In the genomic region with DNA sequence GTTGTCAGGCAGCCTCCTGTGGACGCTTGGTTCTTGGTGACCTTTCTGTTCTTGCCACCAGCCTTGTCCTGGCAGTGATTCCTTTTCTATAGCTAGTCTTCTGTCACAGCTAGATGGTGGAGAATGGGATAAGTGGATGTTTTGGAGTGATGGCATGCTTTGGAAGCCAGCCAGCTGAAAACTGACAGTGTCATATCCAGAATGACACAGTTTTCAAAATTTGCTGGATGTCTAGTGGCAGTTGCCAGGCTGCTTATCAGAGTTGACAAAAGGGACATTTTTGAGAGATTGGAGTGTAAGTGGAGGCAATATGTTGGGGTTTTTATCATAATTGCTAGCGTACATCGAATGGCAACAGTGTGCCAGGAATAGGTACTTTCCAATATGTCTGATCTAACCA, we compare ENCODE assay signal across 17 mouse cellular contexts.
DNase-seq lines count a peak whose midpoint lies in the region; ATAC-seq and TF ChIP-seq lines count a peak whose summit lies in the region.
"Had no signal": no experiment of that assay in that cellular context is flagged by ENCODE, and none has a peak within 500 bp of the region (broad histone marks: within the 10 kb centered on the region; RNA-seq: fewer than 3 reads in every experiment).

No protein-coding gene starts in this region.

- DNase-seq in forebrain, embryonic 14.5 days (ENCODE audit: low spot score): peak; percentile 59
- peak; percentile 17 for DNase-seq in brain, adult 2 months (ENCODE audit: low read depth, low spot score)
- DNase-seq in brain, embryonic 14.5 days (ENCODE audit: low read depth): peak; percentile 60
- DNase-seq in adipocyte (ENCODE audit: low spot score): no peak
- DNase-seq: adrenal gland, adult 8-10 months; adrenal gland, postnatal 14 days; adrenal gland, postnatal 36 days; cerebellum, adult 11-12 months; cerebellum, adult 2 months; cerebellum, adult 9-10 months; cerebellum, postnatal 10 days; cerebellum, postnatal 25 days; forebrain, postnatal 0 days had no signal

- peak; percentile 12; the same call in 1 of the 2 replicates for ATAC-seq in forebrain, embryonic 14.5 days
- no peak for ATAC-seq in forebrain, embryonic 16.5 days
- ATAC-seq: forebrain, postnatal 0 days had no signal

- no peaks in the 10 kb centered on the region for H3K36me3 ChIP-seq in forebrain, embryonic 14.5 days (ENCODE audit: control insufficient read depth, insufficient read depth, low read length)
- H3K36me3 ChIP-seq in forebrain, embryonic 16.5 days (ENCODE audit: control insufficient read depth, insufficient read depth): no peaks in the 10 kb centered on the region
- H3K36me3 ChIP-seq: embryonic facial prominence, embryonic 10.5 days; embryonic facial prominence, embryonic 12.5 days; forebrain, embryonic 12.5 days had no signal

- no peak overlapping the region for H3K4me2 ChIP-seq in forebrain, embryonic 14.5 days (ENCODE audit: low read length)
- H3K4me2 ChIP-seq in forebrain, embryonic 16.5 days (ENCODE audit: low read length): no peak overlapping the region
- H3K4me2 ChIP-seq: embryonic facial prominence, embryonic 12.5 days; forebrain, embryonic 12.5 days had no signal

- no peaks in the 10 kb centered on the region for H3K27me3 ChIP-seq in forebrain, embryonic 14.5 days (replicated peaks; ENCODE audit: control insufficient read depth, insufficient read depth, low read length)
- no peaks in the 10 kb centered on the region for H3K27me3 ChIP-seq in forebrain, embryonic 16.5 days (replicated peaks; ENCODE audit: control insufficient read depth, insufficient read depth, low read length)
- H3K27me3 ChIP-seq: embryonic facial prominence, embryonic 12.5 days; forebrain, embryonic 12.5 days had no signal

- H3K9ac ChIP-seq in forebrain, embryonic 14.5 days (ENCODE audit: low read length): no peak overlapping the region
- no peak overlapping the region for H3K9ac ChIP-seq in forebrain, embryonic 16.5 days (replicated peaks; ENCODE audit: low read depth, low read length)
- H3K9ac ChIP-seq: embryonic facial prominence, embryonic 12.5 days; forebrain, embryonic 12.5 days; forebrain, postnatal 0 days had no signal

- no peaks in the 10 kb centered on the region for H3K9me3 ChIP-seq in forebrain, embryonic 14.5 days (replicated peaks; ENCODE audit: control insufficient read depth, low read length)
- H3K9me3 ChIP-seq in forebrain, embryonic 16.5 days (ENCODE audit: control insufficient read depth, low read length): no peaks in the 10 kb centered on the region
- H3K9me3 ChIP-seq: embryonic facial prominence, embryonic 10.5 days; embryonic facial prominence, embryonic 12.5 days; forebrain, embryonic 12.5 days had no signal

- H3K4me3 ChIP-seq in forebrain, embryonic 14.5 days (ENCODE audit: low read depth, low read length): no peak overlapping the region
- no peak overlapping the region for H3K4me3 ChIP-seq in forebrain, embryonic 16.5 days (replicated peaks; ENCODE audit: low read length)
- H3K4me3 ChIP-seq: embryonic facial prominence, embryonic 10.5 days; embryonic facial prominence, embryonic 12.5 days; forebrain, embryonic 12.5 days had no signal

- no peaks in the 10 kb centered on the region for H3K4me1 ChIP-seq in forebrain, embryonic 14.5 days (ENCODE audit: control insufficient read depth, insufficient read depth, low read length)
- no peaks in the 10 kb centered on the region for H3K4me1 ChIP-seq in forebrain, embryonic 16.5 days (replicated peaks; ENCODE audit: control insufficient read depth, insufficient read depth, low read length)
- H3K4me1 ChIP-seq: embryonic facial prominence, embryonic 10.5 days; embryonic facial prominence, embryonic 12.5 days; forebrain, embryonic 12.5 days had no signal

- no peak for TF ChIP-seq CTCF in brain, embryonic 14.5 days (IDR thresholded peaks at IDR 0.05; ENCODE audit: borderline replicate concordance, extremely low read depth, insufficient read depth, insufficient read length)

- H3K27ac ChIP-seq in forebrain, embryonic 14.5 days (ENCODE audit: low read depth, low read length): no peak overlapping the region
- H3K27ac ChIP-seq in forebrain, embryonic 16.5 days (ENCODE audit: low read length): no peak overlapping the region
- H3K27ac ChIP-seq: embryonic facial prominence, embryonic 10.5 days; embryonic facial prominence, embryonic 12.5 days; forebrain, embryonic 12.5 days had no signal

- TF ChIP-seq POLR2A in brain, embryonic 14.5 days (IDR thresholded peaks at IDR 0.05; ENCODE audit: borderline replicate concordance, extremely low read depth, insufficient read depth, insufficient read length, poor library complexity, severe bottlenecking): no peak

- WGBS in forebrain, embryonic 14.5 days: 62% methylated on average over 3 of the region's 3 CpGs
- WGBS in forebrain, embryonic 16.5 days: 51% methylated on average over 3 of the region's 3 CpGs
